Mouse (Mus musculus) neural tube, embryonic 14.5 days (tissue): Measurements from ENCODE around the gene Ly6g6c. TPM values are rescaled to one million over a fixed set of nuclear protein-coding genes. Genes with fewer than 3 reads are reported as not detected.
A peak's percentile ranks its signal among the peaks of the same experiment; 100 is the strongest.

Source experiments
- ATAC-seq: fragments of 200-750 bp; cut with Nextera tagmentation; 2 replicates; pipeline ENCODE4 v1.8.0; 2017; ENCODE audit warnings: low read depth, mild to moderate bottlenecking, moderate TSS enrichment, moderate library complexity
- H3K27ac ChIP-seq: fragments of 300-500 bp; sonication (generic); 2 replicates; pipeline ENCODE4 v1.5.1; 2014; ENCODE audit warnings: low read depth, mild to moderate bottlenecking, control low read depth, low read length, moderate library complexity, mixed read lengths
- H3K27me3 ChIP-seq: fragments of 300-500 bp; sonication (generic); 2 replicates; pipeline ENCODE4 v1.6.1; 2014; ENCODE audit warnings: low read length; ENCODE audit not compliant: control insufficient read depth, insufficient read depth
- H3K36me3 ChIP-seq: fragments of 300-500 bp; sonication (generic); 2 replicates; pipeline ENCODE4 v1.6.1; 2014; ENCODE audit warnings: low read length, mixed read lengths; ENCODE audit not compliant: control insufficient read depth, insufficient read depth
- H3K4me1 ChIP-seq: fragments of 300-500 bp; sonication (generic); 2 replicates; pipeline ENCODE4 v1.6.1; 2014; ENCODE audit warnings: low read length; ENCODE audit not compliant: control insufficient read depth, insufficient read depth
- H3K4me2 ChIP-seq: fragments of 300-500 bp; sonication (generic); 2 replicates; pipeline ENCODE4 v1.6.1; 2014; ENCODE audit warnings: mild to moderate bottlenecking, low read depth, low read length, control low read depth
- H3K4me3 ChIP-seq: fragments of 300-500 bp; sonication (generic); 2 replicates; pipeline ENCODE4 v1.5.1; 2014; ENCODE audit warnings: low read depth, low read length, control low read depth, mixed read lengths
- H3K9ac ChIP-seq: fragments of 300-500 bp; sonication (generic); replicated peaks from 2 replicates; pipeline ENCODE4 v1.6.1; 2014; ENCODE audit warnings: low read depth, mild to moderate bottlenecking, control low read depth, low read length, mixed read lengths
- H3K9me3 ChIP-seq: fragments of 300-500 bp; sonication (generic); 2 replicates; pipeline ENCODE4 v1.6.1; 2016; ENCODE audit warnings: low read length; ENCODE audit not compliant: control insufficient read depth
- WGBS: fragments of 180-500 bp; shearing (Covaris S2); extraction: QIAGEN DNeasy Blood & Tissue Kit; methylation state at CpG from one replicate; pipeline ENCODE4 v1.1.7; 2014; 5-methylcytosine and 5-hydroxymethylcytosine counted together
- polyA plus RNA-seq: library from polyadenylated mRNA; unstranded; fragments of >200 nt; fragmentation: Nextera tagmentation; extraction: Ambion mirVana; gene quantifications from 2 replicates; pipeline ENCODE4 v1.2.1, GENCODE M21; 2014

Ly6g6c gene
- polyA plus RNA-seq, 1 experiment from 2014 or later, result not detected

DNA sequence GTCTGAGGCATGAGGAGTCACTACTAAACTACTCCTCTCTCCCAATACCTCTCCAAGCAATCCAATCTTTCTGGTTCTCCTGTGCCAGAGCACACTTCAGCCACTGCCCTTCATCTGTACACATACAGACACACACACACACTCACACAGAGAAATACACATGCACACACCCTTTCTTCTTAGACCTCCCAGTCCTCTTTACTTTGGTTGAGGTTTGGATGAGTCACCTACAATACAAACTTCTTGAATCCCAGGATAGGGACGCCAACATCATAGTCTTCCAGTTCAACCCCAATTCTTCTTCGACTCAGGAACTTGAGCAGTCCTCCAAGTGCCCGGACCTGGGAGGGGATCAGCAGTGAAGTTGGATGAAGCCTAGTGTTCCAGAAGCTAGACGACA, 21.4 kb upstream of the Ly6g6c start:
- WGBS, result 92% methylated on average over 4 of the region's 4 CpGs

DNA sequence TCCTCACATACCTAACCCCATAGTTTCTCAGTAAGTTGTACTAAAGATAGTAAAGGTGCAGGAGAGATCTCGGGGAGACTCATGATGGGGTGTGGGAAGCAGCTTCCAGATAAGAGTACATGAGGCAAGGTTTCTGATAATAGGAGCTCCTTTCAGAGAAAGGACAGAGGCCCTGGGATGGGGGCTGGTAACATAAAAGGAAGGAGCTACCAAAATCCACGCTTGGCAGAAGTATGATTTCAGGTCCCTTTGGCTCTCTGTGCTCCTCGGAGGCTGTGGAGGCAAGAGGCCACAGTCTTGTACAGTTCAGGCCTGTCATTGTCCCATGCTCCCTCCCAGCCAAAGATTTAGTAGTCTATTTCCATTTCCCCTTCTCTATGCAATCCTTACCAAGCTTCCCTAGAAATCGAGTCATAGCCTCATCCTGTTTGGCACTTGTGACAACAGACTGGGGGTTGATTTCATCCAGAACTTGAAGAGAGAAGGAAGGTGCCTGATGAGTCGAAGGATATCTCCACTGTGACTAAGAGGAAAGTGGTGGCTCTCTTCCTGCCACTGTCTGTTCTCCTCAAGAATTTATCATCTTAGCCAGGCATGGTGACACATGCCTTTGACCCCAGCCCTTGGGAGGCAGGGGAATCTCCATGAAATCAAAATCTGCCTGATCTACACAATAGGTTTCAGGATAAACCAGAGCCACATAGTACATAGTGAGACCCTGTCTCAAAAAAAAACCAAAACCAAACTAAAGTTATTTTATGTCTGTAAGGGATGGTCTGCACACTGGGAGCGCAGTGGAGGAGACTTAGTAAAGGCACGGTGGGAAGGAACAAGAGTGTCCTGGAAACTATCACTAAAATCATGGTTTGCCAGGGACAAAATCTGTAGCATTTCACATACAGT, 20.0 kb upstream of the Ly6g6c start:
- WGBS, result 85% methylated on average over 7 of the region's 7 CpGs
- no peaks in the 10 kb centered on the region for H3K36me3 ChIP-seq
- no peak overlapping the region for H3K9ac ChIP-seq
- no peak overlapping the region for H3K4me3 ChIP-seq
- H3K27ac ChIP-seq, result no peak overlapping the region
- no peak for ATAC-seq
- H3K27me3 ChIP-seq, result no peaks in the 10 kb centered on the region
- H3K9me3 ChIP-seq, result no peaks in the 10 kb centered on the region
- peak overlapping the region; percentile 99 for H3K4me2 ChIP-seq
- H3K4me1 ChIP-seq, result 0 out of 2 replicates have a peak, but pooled peaks cover 2% of the 10 kb centered on the region

More for the DNA sequence above, 21.4 kb upstream of the Ly6g6c start:
- Histone ChIP-seq H3K27me3 (no peaks in the 10 kb centered on the region), H3K9me3 (no peaks in the 10 kb centered on the region), H3K27ac (no peak overlapping the region), H3K4me3 (no peak overlapping the region), H3K36me3 (no peaks in the 10 kb centered on the region), H3K4me1 (no peaks in the 10 kb centered on the region), H3K4me2 (no peak overlapping the region), H3K9ac (no peak overlapping the region)
- no peak for ATAC-seq

DNA sequence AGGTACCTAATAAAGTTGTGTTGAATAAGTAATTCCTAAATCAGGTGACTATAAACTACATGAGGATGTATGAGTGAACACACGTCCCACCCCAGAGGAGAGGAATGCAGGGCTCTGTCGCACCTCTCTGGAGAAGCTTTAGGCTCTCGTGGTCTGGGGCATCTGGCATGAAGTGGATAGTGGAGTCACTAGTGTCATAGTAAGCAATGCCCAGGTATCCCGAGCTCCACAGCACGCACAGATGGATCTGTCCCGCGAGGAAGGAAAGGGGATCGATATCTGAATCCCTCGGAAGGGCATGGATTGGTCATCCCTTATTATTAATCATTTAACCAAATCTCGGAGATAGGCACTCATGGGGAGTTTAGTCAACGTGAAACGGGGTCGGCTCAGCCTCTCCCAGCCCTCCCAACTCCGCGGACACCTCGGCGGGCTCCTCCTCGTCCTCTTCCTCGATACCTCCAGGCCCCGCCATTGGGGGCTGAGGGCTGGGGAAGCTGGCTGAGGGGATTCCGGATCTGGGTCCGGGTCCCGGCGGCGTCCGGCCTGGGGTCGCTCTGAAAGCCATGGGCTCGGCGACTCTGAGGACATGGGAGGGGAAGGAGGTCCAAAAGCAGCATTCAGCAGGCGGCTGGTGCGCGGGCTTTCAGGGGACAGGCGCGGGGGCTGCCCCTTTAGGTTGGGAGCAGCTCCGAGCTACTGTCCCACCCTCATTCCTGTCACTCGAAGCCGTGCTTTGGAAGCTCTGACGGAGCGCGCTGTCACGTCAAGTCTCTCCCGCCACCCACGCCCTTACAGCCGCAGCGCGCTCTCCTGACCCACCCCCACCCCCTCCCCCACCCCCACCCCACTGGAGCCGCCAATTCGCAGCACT, 19.1 kb upstream of the Ly6g6c start:
- Histone ChIP-seq H3K27ac (peak overlapping the region; percentile 62; the same call in 1 of the 2 replicates), H3K9ac (peak overlapping the region; percentile 74), H3K36me3 (no peaks in the 10 kb centered on the region), H3K4me3 (peak overlapping the region; percentile 49), H3K4me1 (0 out of 2 replicates have a peak, but pooled peaks cover 2% of the 10 kb centered on the region), H3K4me2 (peak overlapping the region; percentile 99), H3K9me3 (no peaks in the 10 kb centered on the region), H3K27me3 (no peaks in the 10 kb centered on the region)
- peak; percentile 73 for ATAC-seq
- WGBS, result 5% methylated on average over 48 of the region's 48 CpGs

DNA sequence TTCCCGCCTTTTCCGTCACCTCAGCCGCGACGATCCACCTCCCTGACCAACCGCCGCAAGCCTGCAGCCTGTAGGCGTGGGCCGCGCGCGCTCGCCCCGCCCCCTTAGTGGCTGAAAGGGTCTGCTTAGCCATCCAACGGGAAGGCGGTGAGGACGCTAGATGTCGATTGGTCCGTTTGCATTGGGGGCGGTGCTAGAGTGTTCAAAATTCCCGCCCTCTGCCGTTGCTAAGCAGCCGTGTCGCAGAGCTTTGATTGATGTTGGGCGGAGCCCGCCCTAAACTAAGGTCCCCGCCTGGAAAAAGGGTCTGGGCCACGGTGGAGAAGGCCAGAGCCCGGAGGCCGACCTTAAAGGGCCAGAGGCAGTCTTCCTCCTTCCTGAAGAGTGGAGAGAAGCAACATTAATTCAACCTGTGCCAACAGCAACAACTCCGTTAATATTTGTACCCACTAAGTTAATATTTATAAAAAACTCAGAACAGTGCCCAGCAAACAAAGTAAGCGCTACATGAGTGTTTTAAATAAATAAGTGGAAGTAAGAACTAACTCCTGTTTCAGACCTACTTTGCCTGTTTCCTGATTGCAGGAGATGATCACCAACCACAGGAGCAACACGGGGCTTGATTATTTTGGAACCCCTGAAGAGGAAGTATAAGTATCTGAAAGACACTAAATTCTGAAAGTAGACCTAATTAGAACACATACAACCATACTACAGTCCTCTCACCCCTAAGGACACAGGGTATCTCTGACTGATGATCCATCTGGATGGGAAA, 18.3 kb upstream of the Ly6g6c start, which contains the start of gene Msh5:
Gene Msh5, minus strand, starts transcription at position 65 of the 775 bp plus-strand sequence.
- H3K4me1 ChIP-seq, result 0 out of 2 replicates have a peak, but pooled peaks cover 2% of the 10 kb centered on the region
- 3% methylated on average over 33 of the region's 33 CpGs for WGBS

DNA sequence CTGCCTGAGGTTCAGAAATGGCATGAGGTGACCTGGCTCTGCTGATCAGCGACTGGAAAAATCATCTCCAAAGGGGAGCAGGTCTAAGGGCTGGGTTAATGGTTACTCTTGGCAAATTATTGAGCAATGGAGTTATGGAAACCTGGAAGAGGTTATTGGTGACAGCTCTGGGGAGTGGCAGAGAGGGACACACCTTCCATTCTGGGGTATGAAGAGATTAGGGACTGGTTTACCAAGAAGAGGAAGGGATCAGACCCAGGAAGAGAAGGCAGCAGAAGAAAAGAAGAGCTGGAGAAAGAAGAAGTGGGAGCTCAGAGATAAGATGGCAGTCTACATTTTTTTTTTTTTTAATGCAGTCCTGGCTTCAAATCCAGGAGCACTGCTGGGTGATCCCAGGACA, 17.5 kb upstream of the Ly6g6c start:
- H3K9ac ChIP-seq, result no peak overlapping the region
- no peaks in the 10 kb centered on the region for H3K36me3 ChIP-seq
- ATAC-seq, result no peak
- WGBS, result 56% methylated on average over 1 of the region's 1 CpGs
- no peak overlapping the region for H3K4me2 ChIP-seq
- H3K27ac ChIP-seq, result peak overlapping the region; percentile 12; the same call in 1 of the 2 replicates
- H3K4me1 ChIP-seq, result peaks cover 5% of the 10 kb centered on the region; the same call in 1 of the 2 replicates
- no peaks in the 10 kb centered on the region for H3K9me3 ChIP-seq
- no peak overlapping the region for H3K4me3 ChIP-seq
- no peaks in the 10 kb centered on the region for H3K27me3 ChIP-seq

More for the DNA sequence above, 18.3 kb upstream of the Ly6g6c start, which contains the start of gene Msh5:
- H3K9me3 ChIP-seq, result no peaks in the 10 kb centered on the region
- no peaks in the 10 kb centered on the region for H3K36me3 ChIP-seq
- no peaks in the 10 kb centered on the region for H3K27me3 ChIP-seq
- peak within 1 kb of the TSS; percentile 74 for H3K9ac ChIP-seq
- peak within 1 kb of the TSS; percentile 49 for H3K4me3 ChIP-seq
- H3K4me2 ChIP-seq, result peak within 1 kb of the TSS; percentile 99
- H3K27ac ChIP-seq, result peak within 1 kb of the TSS; percentile 62; the same call in 1 of the 2 replicates
- peak; percentile 99 for ATAC-seq

DNA sequence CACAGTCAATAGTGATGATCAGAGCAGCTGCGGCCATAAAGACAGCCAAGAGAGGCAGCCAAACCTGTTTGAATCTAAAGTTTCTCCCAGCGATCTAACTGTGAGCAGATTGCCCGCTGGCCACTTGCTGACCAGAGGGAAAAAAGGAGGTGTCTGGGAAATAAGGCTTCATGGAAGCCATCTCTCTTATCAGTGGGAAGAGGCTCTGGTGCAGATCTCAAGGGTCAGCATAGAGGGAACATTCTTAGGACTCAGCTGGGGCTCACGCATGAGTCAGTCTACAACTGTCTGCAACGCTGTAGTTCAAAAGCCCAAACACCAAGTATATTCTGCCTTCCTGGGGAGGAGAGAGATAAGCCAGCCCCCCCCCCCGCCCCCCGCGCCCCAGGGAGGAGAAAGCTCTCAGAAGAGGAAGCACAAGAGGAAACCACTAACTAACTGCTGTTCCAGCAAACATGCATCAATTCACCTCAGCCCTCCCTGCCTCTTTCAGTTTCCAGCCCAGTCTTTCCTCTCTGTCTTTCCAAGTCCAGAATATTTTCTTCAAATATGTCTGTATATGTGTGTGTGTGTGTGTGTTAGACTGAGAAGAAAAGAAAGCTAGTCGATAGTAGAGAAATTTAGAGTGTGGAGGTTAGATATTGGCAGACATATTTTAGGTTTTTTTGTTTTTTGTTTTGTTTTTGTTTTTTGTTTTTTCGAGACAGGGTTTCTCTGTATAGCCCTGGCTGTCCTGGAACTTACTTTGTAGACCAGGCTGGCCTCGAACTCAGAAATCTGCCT, 16.8 kb upstream of the Ly6g6c start:
- no peak overlapping the region for H3K9ac ChIP-seq
- no peak for ATAC-seq
- H3K4me1 ChIP-seq, result peaks cover 5% of the 10 kb centered on the region; the same call in 1 of the 2 replicates
- no peaks in the 10 kb centered on the region for H3K36me3 ChIP-seq
- no peak overlapping the region for H3K4me2 ChIP-seq
- 36% methylated on average over 11 of the region's 11 CpGs for WGBS
- H3K4me3 ChIP-seq, result no peak overlapping the region
- peak overlapping the region; percentile 12; the same call in 1 of the 2 replicates for H3K27ac ChIP-seq
- H3K9me3 ChIP-seq, result no peaks in the 10 kb centered on the region
- no peaks in the 10 kb centered on the region for H3K27me3 ChIP-seq

DNA sequence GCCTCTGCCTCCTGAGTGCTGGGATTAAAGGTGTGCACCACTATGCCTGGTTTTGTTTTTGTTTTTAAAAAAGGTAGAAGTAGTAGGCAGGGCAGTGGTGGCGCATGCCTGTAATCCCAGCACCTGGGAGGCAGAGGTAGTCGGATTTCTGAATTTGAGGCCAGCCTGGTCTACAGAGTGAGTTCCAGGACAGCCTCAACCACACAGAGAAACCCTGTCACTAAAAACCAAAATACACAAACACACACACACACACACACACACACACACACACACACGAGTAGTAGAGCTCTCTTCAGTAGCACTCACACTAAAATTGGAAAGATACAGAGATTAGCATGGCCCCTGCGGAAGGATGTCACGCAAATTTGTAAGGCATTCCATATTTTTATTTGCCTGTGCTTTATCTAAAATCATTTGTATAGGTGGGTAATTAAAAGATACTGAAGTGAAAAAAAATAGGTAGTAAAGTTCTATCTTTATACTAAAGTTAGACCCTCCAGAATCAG, 16.2 kb upstream of the Ly6g6c start:
- ATAC-seq, result no peak
- Histone ChIP-seq H3K27ac (no peak overlapping the region), H3K4me2 (no peak overlapping the region), H3K4me3 (no peak overlapping the region), H3K4me1 (peaks cover 5% of the 10 kb centered on the region; the same call in 1 of the 2 replicates), H3K9me3 (no peaks in the 10 kb centered on the region), H3K36me3 (no peaks in the 10 kb centered on the region), H3K9ac (no peak overlapping the region), H3K27me3 (no peaks in the 10 kb centered on the region)
- WGBS, result 86% methylated on average over 5 of the region's 5 CpGs
